Mouse (Mus musculus): ENCODE results near the gene Actr3b.
"Not testable (repeated sequence)": the region's sequence is repeated elsewhere in the genome, so short reads cannot be mapped to it uniquely, and the experiment has no call there.

Actr3b gene

GRCm38 (mm10) chr5:25773921-25774790 is 14.4 kb downstream of the Actr3b start:
- DNase-seq (ENCODE audit: low read depth, low spot score): no peak

- no peak for DNase-seq (ENCODE audit: low read depth, low spot score)
These were observed 31.8 kb downstream of the Actr3b start for GRCm38 (mm10) chr5:25791570-25791969.

GRCm38 (mm10) chr5:25797776-25798175 is 38.0 kb downstream of the Actr3b start:
- no peak for DNase-seq (ENCODE audit: low read depth, low spot score)

GRCm38 (mm10) chr5:25800929-25801328 is 41.1 kb downstream of the Actr3b start:
- no peak for DNase-seq (ENCODE audit: low read depth, low spot score)

- no peak for DNase-seq (ENCODE audit: low read depth, low spot score)
These were observed 41.9 kb downstream of the Actr3b start for GRCm38 (mm10) chr5:25801744-25802143.

- DNase-seq (ENCODE audit: low read depth, low spot score): no peak
These were observed 44.8 kb downstream of the Actr3b start for GRCm38 (mm10) chr5:25804569-25804968.

- no peak for DNase-seq (ENCODE audit: low read depth, low spot score)
These were observed 53.1 kb downstream of the Actr3b start for GRCm38 (mm10) chr5:25812922-25813321.

GRCm38 (mm10) chr5:25829308-25830094 is 69.7 kb downstream of the Actr3b start:
- DNase-seq (ENCODE audit: low read depth, low spot score): no peak

GRCm38 (mm10) chr5:25830802-25831201 is 71.0 kb downstream of the Actr3b start:
- no peak for DNase-seq (ENCODE audit: low read depth, low spot score)

- DNase-seq (ENCODE audit: low read depth, low spot score): peak; percentile 60
These were observed 71.8 kb downstream of the Actr3b start for GRCm38 (mm10) chr5:25831624-25832023.

GRCm38 (mm10) chr5:25839400-25839799 is 79.6 kb downstream of the Actr3b start:
- peak; percentile 65 for DNase-seq (ENCODE audit: low read depth, low spot score)

GRCm38 (mm10) chr5:25846558-25846957 is 86.8 kb downstream of the Actr3b start:
- no peak for DNase-seq (ENCODE audit: low read depth, low spot score)

- no peak for DNase-seq (ENCODE audit: low read depth, low spot score)
These were observed 87.4 kb downstream of the Actr3b start for GRCm38 (mm10) chr5:25847154-25847553.

GRCm38 (mm10) chr5:25848058-25848457 is 88.3 kb downstream of the Actr3b start:
- DNase-seq (ENCODE audit: low read depth, low spot score): peak; percentile 69

GRCm38 (mm10) chr5:25866201-25866600 is 106.4 kb downstream of the Actr3b start:
- no peak for DNase-seq (ENCODE audit: low read depth, low spot score)

GRCm38 (mm10) chr5:25869880-25870279 is 110.1 kb downstream of the Actr3b start:
- no peak for DNase-seq (ENCODE audit: low read depth, low spot score)

- DNase-seq (ENCODE audit: low read depth, low spot score): no peak
These were observed 110.8 kb downstream of the Actr3b start for GRCm38 (mm10) chr5:25870632-25871031.

- no peak for DNase-seq (ENCODE audit: low read depth, low spot score)
These were observed 111.7 kb downstream of the Actr3b start for GRCm38 (mm10) chr5:25871342-25872023.

GRCm38 (mm10) chr5:25873046-25873445 is 113.2 kb downstream of the Actr3b start:
- no peak for DNase-seq (ENCODE audit: low read depth, low spot score)

GRCm38 (mm10) chr5:25875927-25876326 is 116.1 kb downstream of the Actr3b start:
- not testable (repeated sequence) for DNase-seq (ENCODE audit: low read depth, low spot score)

GRCm38 (mm10) chr5:25877281-25877680 is 117.5 kb downstream of the Actr3b start:
- DNase-seq (ENCODE audit: low read depth, low spot score): no peak

- DNase-seq (ENCODE audit: low read depth, low spot score): no peak
These were observed 118.2 kb downstream of the Actr3b start for GRCm38 (mm10) chr5:25877996-25878395.
